Mouse (Mus musculus): ENCODE measurements around the gene Dclk1.

Dclk1 gene

DNA sequence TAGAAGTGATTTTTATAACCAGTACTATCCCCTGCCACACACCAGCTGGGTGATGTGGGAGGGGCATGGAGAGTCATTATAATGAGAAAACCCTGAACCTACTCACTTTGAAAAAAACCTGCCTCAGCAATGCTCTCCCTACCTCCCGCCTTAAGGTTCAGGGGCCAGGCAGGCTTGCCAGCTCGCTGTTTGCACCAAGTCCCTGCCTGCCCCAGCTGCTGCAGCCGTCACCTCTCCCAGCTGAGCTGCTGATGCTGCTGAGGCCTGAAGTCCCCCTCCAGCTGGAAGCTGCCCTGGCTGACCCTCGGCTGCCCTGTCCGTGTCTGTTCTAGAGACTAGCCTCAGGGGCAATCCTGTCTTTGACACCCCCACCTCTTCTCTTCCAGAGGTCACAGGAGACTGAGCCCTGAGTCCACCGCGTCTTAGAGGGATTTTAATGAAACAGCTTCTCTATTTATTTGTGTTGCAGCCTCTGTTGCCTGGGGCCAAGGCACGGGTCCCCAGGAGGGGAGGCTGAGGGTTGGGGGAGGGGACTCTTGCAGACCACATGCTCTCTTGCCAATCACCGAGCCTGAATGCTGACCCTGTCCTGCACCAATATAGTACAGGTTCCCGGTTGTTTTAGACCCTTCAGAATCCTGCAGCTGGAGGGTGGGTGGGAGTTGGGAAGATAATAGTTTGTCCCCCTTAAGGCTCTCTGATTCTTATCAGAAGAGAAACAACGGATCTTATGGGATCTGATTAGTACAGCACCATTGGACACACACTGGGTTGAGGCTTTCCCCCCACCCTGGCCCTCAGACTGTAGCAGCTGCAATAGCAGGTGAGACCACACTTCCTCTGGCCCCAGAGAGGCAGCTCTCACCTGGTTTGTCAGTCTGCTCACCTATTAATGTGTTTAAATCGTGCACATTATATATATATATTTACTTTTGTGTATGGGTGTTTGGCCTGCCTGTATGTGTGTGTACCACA, 346.1 kb downstream of the Dclk1 start:
- DNase-seq (ENCODE audit: low spot score) = peak; percentile 8

Measured in ovary, postnatal 36 days (tissue).